Mouse (Mus musculus) midbrain, embryonic 16.5 days (tissue): ENCODE data around the gene Tnpo1. TPM values are rescaled to one million over a fixed set of nuclear protein-coding genes. Genes with fewer than 3 reads are reported as not detected.
"Not testable (repeated sequence)": the region's sequence is repeated elsewhere in the genome, so short reads cannot be mapped to it uniquely, and the experiment has no call there.

ENCODE experiments used
- ATAC-seq: fragments of 200-750 bp; cut with Nextera tagmentation; 2 replicates; pipeline ENCODE4 v1.8.0; 2017; ENCODE audit warnings: moderate TSS enrichment
- H3K27ac ChIP-seq: fragments of 300-500 bp; sonication (generic); 2 replicates; pipeline ENCODE4 v1.5.1; 2014; ENCODE audit warnings: mild to moderate bottlenecking, low read length, mixed read lengths
- H3K27me3 ChIP-seq: fragments of 300-500 bp; sonication (generic); 2 replicates; pipeline ENCODE4 v1.6.1; 2014; ENCODE audit warnings: low read depth, low read length, mixed read lengths; ENCODE audit not compliant: control insufficient read depth, insufficient read depth
- H3K36me3 ChIP-seq: fragments of 300-500 bp; sonication (generic); 2 replicates; pipeline ENCODE4 v1.6.1; 2014; ENCODE audit warnings: mild to moderate bottlenecking, low read length, moderate library complexity, mixed read lengths; ENCODE audit not compliant: control insufficient read depth, insufficient read depth
- H3K4me1 ChIP-seq: fragments of 300-500 bp; sonication (generic); 2 replicates; pipeline ENCODE4 v1.6.1; 2014; ENCODE audit warnings: mild to moderate bottlenecking, low read length, mixed read lengths; ENCODE audit not compliant: control insufficient read depth, insufficient read depth
- H3K4me2 ChIP-seq: fragments of 300-500 bp; sonication (generic); 2 replicates; pipeline ENCODE4 v1.6.1; 2014; ENCODE audit warnings: mild to moderate bottlenecking, low read length, mixed read lengths
- H3K4me3 ChIP-seq: fragments of 300-500 bp; sonication (generic); 2 replicates; pipeline ENCODE4 v1.5.1; 2014; ENCODE audit warnings: low read depth, mild to moderate bottlenecking, low read length, moderate library complexity, mixed read lengths
- H3K9ac ChIP-seq: fragments of 300-500 bp; sonication (generic); 2 replicates; pipeline ENCODE4 v1.6.1; 2014; ENCODE audit warnings: low read depth, low read length, mixed read lengths
- H3K9me3 ChIP-seq: fragments of 300-500 bp; sonication (generic); replicated peaks from 2 replicates; pipeline ENCODE4 v1.6.1; 2014; ENCODE audit warnings: mild to moderate bottlenecking, low read length, mixed read lengths; ENCODE audit not compliant: control insufficient read depth, poor library complexity, severe bottlenecking
- WGBS: fragments of 180-500 bp; shearing (Covaris S2); extraction: QIAGEN DNeasy Blood & Tissue Kit; methylation state at CpG from one replicate; pipeline ENCODE4 v1.1.7; 2014; 5-methylcytosine and 5-hydroxymethylcytosine counted together
- polyA plus RNA-seq: library from polyadenylated mRNA; unstranded; fragments of >200 nt; fragmentation: Nextera tagmentation; extraction: Ambion mirVana; gene quantifications from 2 replicates; pipeline ENCODE4 v1.2.1, GENCODE M21; 2015

Tnpo1 gene
- polyA plus RNA-seq, 1 experiment from 2014 or later, result 40.8 TPM

- 84% methylated on average over 10 of the region's 10 CpGs for WGBS
- no peaks in the 10 kb centered on the region for H3K4me1 ChIP-seq
- no peak overlapping the region for H3K4me2 ChIP-seq
- no peak overlapping the region for H3K27ac ChIP-seq
- no peaks in the 10 kb centered on the region for H3K27me3 ChIP-seq
- H3K36me3 ChIP-seq, result no peaks in the 10 kb centered on the region
- no peak for ATAC-seq
- no peak overlapping the region for H3K4me3 ChIP-seq
- H3K9ac ChIP-seq, result no peak overlapping the region
- no peaks in the 10 kb centered on the region for H3K9me3 ChIP-seq
Observed at GRCm38 (mm10) chr13:98832451-98833450, 93.4 kb downstream of the Tnpo1 start.

GRCm38 (mm10) chr13:98829026-98829425 lies 97.2 kb downstream of the Tnpo1 start:
- H3K36me3 ChIP-seq, H3K9me3 ChIP-seq, ATAC-seq, H3K9ac ChIP-seq, H3K4me2 ChIP-seq, H3K4me1 ChIP-seq, H3K27ac ChIP-seq, H3K27me3 ChIP-seq, H3K4me3 ChIP-seq: not testable (repeated sequence)
- WGBS, result 97% methylated on average over 6 of the region's 6 CpGs

GRCm38 (mm10) chr13:98825574-98825973 lies 100.6 kb downstream of the Tnpo1 start:
- Histone ChIP-seq H3K4me1 (no peaks in the 10 kb centered on the region), H3K9ac (no peak overlapping the region), H3K4me2 (no peak overlapping the region), H3K9me3 (no peaks in the 10 kb centered on the region), H3K36me3 (no peaks in the 10 kb centered on the region), H3K4me3 (no peak overlapping the region), H3K27ac (no peak overlapping the region), H3K27me3 (no peaks in the 10 kb centered on the region)
- no peak for ATAC-seq
- 82% methylated on average over 4 of the region's 4 CpGs for WGBS

- Histone ChIP-seq H3K36me3 (no peaks in the 10 kb centered on the region), H3K4me3 (no peak overlapping the region), H3K27me3 (no peaks in the 10 kb centered on the region), H3K4me1 (peaks cover 2% of the 10 kb centered on the region; the same call in 1 of the 2 replicates), H3K27ac (no peak overlapping the region), H3K4me2 (no peak overlapping the region), H3K9me3 (no peaks in the 10 kb centered on the region), H3K9ac (no peak overlapping the region)
- ATAC-seq, result no peak
- 67% methylated on average over 2 of the region's 2 CpGs for WGBS
Observed at GRCm38 (mm10) chr13:98819094-98819493, 107.1 kb downstream of the Tnpo1 start.

GRCm38 (mm10) chr13:98818205-98818604 lies 108.0 kb downstream of the Tnpo1 start:
- WGBS, result 75% methylated on average over 4 of the region's 4 CpGs
- H3K27ac ChIP-seq, result no peak overlapping the region
- H3K4me3 ChIP-seq, result no peak overlapping the region
- peaks cover 5% of the 10 kb centered on the region for H3K4me1 ChIP-seq
- H3K27me3 ChIP-seq, result no peaks in the 10 kb centered on the region
- no peak overlapping the region for H3K4me2 ChIP-seq
- H3K9me3 ChIP-seq, result no peaks in the 10 kb centered on the region
- ATAC-seq, result no peak
- H3K36me3 ChIP-seq, result no peaks in the 10 kb centered on the region
- H3K9ac ChIP-seq, result no peak overlapping the region

- no peak overlapping the region for H3K4me2 ChIP-seq
- WGBS, result 72% methylated on average over 4 of the region's 4 CpGs
Observed at GRCm38 (mm10) chr13:98817766-98818165, 108.4 kb downstream of the Tnpo1 start.

GRCm38 (mm10) chr13:98816981-98817660 lies 109.1 kb downstream of the Tnpo1 start:
- not testable (repeated sequence) for H3K4me1 ChIP-seq, H3K4me3 ChIP-seq, H3K27me3 ChIP-seq, H3K27ac ChIP-seq, H3K9ac ChIP-seq, H3K4me2 ChIP-seq, H3K36me3 ChIP-seq, H3K9me3 ChIP-seq, ATAC-seq
- WGBS, result 74% methylated on average over 4 of the region's 4 CpGs

More at GRCm38 (mm10) chr13:98817766-98818165, 108.4 kb downstream of the Tnpo1 start:
- no peak for ATAC-seq
- Histone ChIP-seq H3K4me1 (peaks cover 5% of the 10 kb centered on the region), H3K4me3 (no peak overlapping the region), H3K9ac (no peak overlapping the region), H3K27ac (no peak overlapping the region), H3K36me3 (no peaks in the 10 kb centered on the region), H3K9me3 (no peaks in the 10 kb centered on the region), H3K27me3 (no peaks in the 10 kb centered on the region)

GRCm38 (mm10) chr13:98816571-98816970 lies 109.6 kb downstream of the Tnpo1 start:
- Histone ChIP-seq H3K9ac (no peak overlapping the region), H3K4me2 (no peak overlapping the region), H3K4me1 (peaks cover 8% of the 10 kb centered on the region), H3K27me3 (no peaks in the 10 kb centered on the region), H3K27ac (no peak overlapping the region), H3K4me3 (no peak overlapping the region), H3K9me3 (no peaks in the 10 kb centered on the region), H3K36me3 (no peaks in the 10 kb centered on the region)
- 89% methylated on average over 9 of the region's 9 CpGs for WGBS
- no peak for ATAC-seq
